Mouse (Mus musculus) testis, adult 2 months (tissue): ENCODE results near the gene Anapc5. TPM values are rescaled to one million over a fixed set of nuclear protein-coding genes. Genes with fewer than 3 reads are reported as not detected.
A peak's percentile ranks its signal among the peaks of the same experiment; 100 is the strongest.

Experiments
- H3K27ac ChIP-seq: fragments of 200-500 bp; 2 replicates; pipeline ENCODE4 v1.5.1; 2012; ENCODE audit warnings: low read depth, low read length; ENCODE audit not compliant: control insufficient read depth, insufficient read depth
- H3K27me3 ChIP-seq: fragments of 200-500 bp; 2 replicates; pipeline ENCODE4 v1.6.1; 2012; ENCODE audit warnings: mild to moderate bottlenecking, low read length, moderate library complexity; ENCODE audit not compliant: control insufficient read depth, insufficient read depth
- H3K36me3 ChIP-seq: fragments of 200-500 bp; 2 replicates; pipeline ENCODE4 v1.6.1; 2012; ENCODE audit warnings: mild to moderate bottlenecking, low read length; ENCODE audit not compliant: control insufficient read depth, insufficient read depth
- H3K4me1 ChIP-seq: fragments of 200-500 bp; 2 replicates; pipeline ENCODE4 v1.6.1; 2012; ENCODE audit warnings: low read length; ENCODE audit not compliant: control insufficient read depth, insufficient read depth
- H3K4me3 ChIP-seq: fragments of 200-500 bp; 2 replicates; pipeline ENCODE4 v1.5.1; 2012; ENCODE audit warnings: low read depth, mild to moderate bottlenecking, low read length, moderate library complexity, mixed read lengths; ENCODE audit not compliant: control insufficient read depth
- CTCF ChIP-seq: fragments of 200-500 bp; IDR thresholded peaks from 2 replicates; pipeline ENCODE4 v1.5.1; 2012; ENCODE audit warnings: low read depth, mild to moderate bottlenecking, inconsistent platforms, low read length, moderate library complexity; ENCODE audit not compliant: control insufficient read depth, insufficient read depth, insufficient replicate concordance
- POLR2A ChIP-seq: fragments of 200-500 bp; IDR thresholded peaks from 2 replicates; pipeline ENCODE4 v1.6.1; 2012; ENCODE audit warnings: low read depth, mild to moderate bottlenecking, inconsistent platforms, low read length, moderate library complexity; ENCODE audit not compliant: control insufficient read depth
- polyA plus RNA-seq: library from polyadenylated mRNA; depleted of rRNA; stranded (reverse); fragments of >200 nt; gene quantifications from 2 replicates; pipeline ENCODE4 v1.2.3, GENCODE M21; 2012; rRNA removed

Gene Anapc5
- 109 and 115 TPM in 2 replicates for polyA plus RNA-seq

- Histone ChIP-seq H3K4me1 (no peaks in the 10 kb centered on the region; the same call in 1 of the 2 replicates), H3K27me3 (no peaks in the 10 kb centered on the region), H3K4me3 (peak within 1 kb of the TSS; percentile 99), H3K27ac (peak within 1 kb of the TSS; percentile 99), H3K36me3 (no peaks in the 10 kb centered on the region; the same call in 1 of the 2 replicates)
- peak; percentile 79 for TF ChIP-seq POLR2A
- no peak for TF ChIP-seq CTCF
Observed at GRCm38 (mm10) chr5:122820777-122821523, at the start of gene Anapc5. Anapc5 (minus strand) TSS chr5:122821339.

- Histone ChIP-seq H3K4me3 (no peak overlapping the region), H3K36me3 (peaks cover 3% of the 10 kb centered on the region), H3K27ac (no peak overlapping the region), H3K4me1 (no peaks in the 10 kb centered on the region), H3K27me3 (no peaks in the 10 kb centered on the region)
- TF ChIP-seq CTCF (no peak), POLR2A (no peak)
Observed at GRCm38 (mm10) chr5:122863053-122863452, 41.9 kb upstream of the Anapc5 start.

- no peaks in the 10 kb centered on the region for H3K27me3 ChIP-seq
- H3K27ac ChIP-seq, result no peak overlapping the region
- no peak for TF ChIP-seq POLR2A
- no peak for TF ChIP-seq CTCF
- no peaks in the 10 kb centered on the region; the same call in 1 of the 2 replicates for H3K36me3 ChIP-seq
- H3K4me3 ChIP-seq, result no peak overlapping the region
- H3K4me1 ChIP-seq, result peaks cover 4% of the 10 kb centered on the region
Observed at GRCm38 (mm10) chr5:122855858-122856257, 34.7 kb upstream of the Anapc5 start.

GRCm38 (mm10) chr5:122852611-122853010, 31.5 kb upstream of the Anapc5 start:
- H3K4me3 ChIP-seq, result no peak overlapping the region
- peaks cover 11% of the 10 kb centered on the region for H3K4me1 ChIP-seq
- no peaks in the 10 kb centered on the region for H3K27me3 ChIP-seq
- no peaks in the 10 kb centered on the region for H3K36me3 ChIP-seq
- H3K27ac ChIP-seq, result no peak overlapping the region
- TF ChIP-seq CTCF (no peak), POLR2A (no peak)

GRCm38 (mm10) chr5:122850319-122851002, 29.3 kb upstream of the Anapc5 start:
- TF ChIP-seq CTCF, result no peak
- peaks cover 9% of the 10 kb centered on the region for H3K4me1 ChIP-seq
- H3K4me3 ChIP-seq, result peak overlapping the region; percentile 100
- no peaks in the 10 kb centered on the region for H3K27me3 ChIP-seq
- peak overlapping the region; percentile 99 for H3K27ac ChIP-seq
- no peaks in the 10 kb centered on the region for H3K36me3 ChIP-seq

- Histone ChIP-seq H3K36me3 (no peaks in the 10 kb centered on the region), H3K27ac (peak within 1 kb of the TSS; percentile 99), H3K4me1 (peaks cover 9% of the 10 kb centered on the region), H3K4me3 (peak within 1 kb of the TSS; percentile 100), H3K27me3 (no peaks in the 10 kb centered on the region)
- peak; percentile 98 for TF ChIP-seq POLR2A
- no peak for TF ChIP-seq CTCF
Observed at GRCm38 (mm10) chr5:122849521-122850318, 28.6 kb upstream of the Anapc5 start, which contains the start of gene Rnf34. Rnf34 (plus strand) TSS chr5:122850048.

- TF ChIP-seq POLR2A (no peak), CTCF (no peak)
- Histone ChIP-seq H3K4me3 (no peak overlapping the region), H3K4me1 (no peaks in the 10 kb centered on the region), H3K36me3 (no peaks in the 10 kb centered on the region), H3K27ac (no peak overlapping the region), H3K27me3 (no peaks in the 10 kb centered on the region)
Observed at GRCm38 (mm10) chr5:122843799-122844198, 22.7 kb upstream of the Anapc5 start.
